Mouse (Mus musculus): ENCODE results near the gene Hgd.
"Not testable (repeated sequence)": the region's sequence is repeated elsewhere in the genome, so short reads cannot be mapped to it uniquely, and the experiment has no call there.

Hgd gene

DNA sequence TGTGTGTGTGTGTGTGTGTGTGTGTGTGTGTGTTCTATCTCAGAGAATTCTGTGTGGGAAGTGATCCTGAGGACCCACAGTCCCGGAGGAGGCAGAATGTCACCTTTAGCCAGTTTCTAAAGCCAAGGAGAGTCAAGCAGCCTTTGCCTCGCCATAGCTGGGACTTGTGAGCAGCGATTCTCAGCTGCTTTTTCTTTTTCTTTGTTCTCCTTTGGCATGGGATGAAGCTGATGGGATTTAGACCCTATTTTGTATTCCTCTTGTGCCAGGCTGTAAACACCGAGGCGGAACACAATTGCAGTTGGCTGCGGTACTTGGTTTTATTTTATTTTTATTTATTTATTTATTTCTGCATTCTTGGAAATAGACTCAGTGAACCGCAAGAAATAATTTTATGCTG lies 49.1 kb downstream of the Hgd start:
- no peak for DNase-seq (ENCODE audit: low spot score)

DNA sequence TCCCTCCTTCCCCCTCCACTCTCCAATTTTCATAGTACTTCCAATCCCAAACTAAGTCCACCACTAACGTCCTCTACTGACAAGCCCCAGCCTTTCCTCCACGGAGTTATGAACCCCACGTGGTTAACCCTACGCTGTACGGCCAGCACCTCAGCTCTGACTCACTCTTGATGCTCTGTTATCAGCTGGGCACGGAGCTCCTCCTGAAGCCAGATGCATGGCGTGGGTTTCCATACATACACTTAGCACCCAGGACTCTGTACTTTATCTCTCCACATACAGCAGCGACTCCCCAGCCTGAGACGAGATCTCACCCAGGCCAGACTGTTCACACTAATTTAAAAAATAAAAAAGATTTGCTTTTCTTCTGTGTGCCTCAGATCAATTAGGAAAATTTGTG lies 54.6 kb downstream of the Hgd start:
- no peak for DNase-seq (ENCODE audit: low spot score)

DNA sequence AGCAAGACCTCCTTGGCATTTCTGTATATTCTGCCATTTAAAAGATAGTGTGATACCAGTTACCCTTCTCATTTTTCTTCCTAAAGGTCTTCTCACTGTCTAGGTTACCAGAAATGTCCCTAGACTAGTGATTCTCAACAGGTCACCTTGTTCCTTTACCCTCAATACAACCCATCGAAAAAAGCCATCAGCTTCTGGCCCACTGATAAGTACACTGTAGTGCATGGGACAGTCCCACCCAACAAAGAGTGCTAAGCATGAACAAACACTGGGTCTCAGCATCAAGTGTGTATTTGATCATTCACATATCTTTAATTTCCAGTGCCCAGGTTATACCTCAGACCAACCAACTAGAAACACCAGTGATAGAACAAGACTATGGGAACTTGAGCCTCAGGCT lies 55.1 kb downstream of the Hgd start:
- no peak for DNase-seq (ENCODE audit: low spot score)

DNA sequence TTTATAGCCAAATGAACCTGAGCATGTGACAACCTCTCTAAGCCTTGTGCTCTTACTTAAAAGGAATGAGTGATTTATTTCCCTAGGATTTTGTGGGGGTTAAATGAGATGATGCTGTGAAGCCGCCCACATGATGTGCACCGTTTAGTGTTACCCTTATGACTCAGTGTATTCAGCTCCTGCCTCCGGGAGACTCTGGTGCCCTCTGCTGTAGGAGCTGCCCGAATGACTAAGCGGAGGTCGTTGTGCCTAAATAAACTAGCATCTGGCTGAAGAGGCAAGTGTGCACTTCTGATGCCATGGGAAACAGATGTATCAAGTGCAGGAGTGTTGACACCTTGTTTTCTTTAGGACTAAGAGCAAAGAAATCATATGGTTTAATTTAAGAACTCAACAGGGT lies 56.2 kb downstream of the Hgd start:
- no peak for DNase-seq (ENCODE audit: low spot score)

DNA sequence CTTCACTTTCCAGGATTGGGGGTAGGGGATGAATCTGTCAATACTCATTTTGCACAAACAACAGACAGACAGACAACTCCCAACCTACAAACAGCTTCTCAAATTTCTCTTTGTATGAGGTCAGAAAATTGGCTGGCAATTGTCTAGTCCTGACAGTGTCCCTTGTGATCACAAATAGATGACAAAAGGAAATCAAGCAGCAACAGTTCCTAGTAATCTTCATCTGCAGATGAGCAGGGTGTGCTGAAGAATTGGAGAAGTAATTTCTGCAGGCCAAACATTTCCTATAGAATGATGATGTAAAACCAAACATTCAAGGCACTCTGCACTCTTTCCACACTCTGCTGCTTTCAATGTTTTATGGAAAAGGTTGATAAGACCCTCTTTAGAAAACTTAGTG lies 57.8 kb downstream of the Hgd start:
- no peak for DNase-seq (ENCODE audit: low spot score)

DNA sequence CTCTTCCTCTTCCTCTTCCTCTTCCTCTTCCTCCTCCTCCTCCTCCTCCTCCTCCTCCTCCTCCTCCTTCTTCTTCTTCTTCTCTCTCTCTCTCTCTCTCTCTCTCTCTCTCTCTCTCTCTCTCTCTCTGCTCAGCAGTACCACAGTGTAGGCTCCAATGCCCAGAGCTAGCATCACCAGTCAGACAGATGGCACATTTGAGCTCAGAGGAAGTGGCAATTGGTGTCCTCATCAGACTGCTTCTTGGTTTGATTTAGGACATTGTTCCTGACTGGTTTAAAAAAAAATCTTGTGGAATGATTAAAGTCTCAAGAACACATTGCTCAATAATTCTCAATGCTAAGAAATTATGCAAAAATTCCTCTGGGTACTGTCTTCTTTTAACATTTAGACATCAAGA lies 60.6 kb downstream of the Hgd start:
- not testable (repeated sequence) for DNase-seq (ENCODE audit: low spot score)

DNA sequence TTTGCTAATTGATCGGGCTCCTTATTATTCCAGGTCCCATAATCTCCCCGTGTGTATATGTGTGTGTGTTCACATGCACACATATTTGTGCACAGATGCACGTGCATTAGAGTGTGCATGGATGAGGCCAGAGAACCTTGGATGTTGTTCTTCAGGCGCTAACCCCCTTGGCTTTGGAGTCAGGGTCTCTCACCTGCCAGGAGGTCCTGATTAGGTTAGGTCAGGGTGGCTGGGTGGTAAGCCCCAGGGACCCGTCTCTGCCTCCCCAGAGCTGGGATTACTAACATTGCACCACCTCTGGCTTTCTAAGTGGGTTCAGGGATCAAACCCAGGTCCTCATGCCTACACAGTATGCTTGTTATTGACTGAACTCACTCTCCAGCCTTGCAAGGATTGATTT lies 64.5 kb downstream of the Hgd start:
- DNase-seq (ENCODE audit: low spot score) = no peak

DNA sequence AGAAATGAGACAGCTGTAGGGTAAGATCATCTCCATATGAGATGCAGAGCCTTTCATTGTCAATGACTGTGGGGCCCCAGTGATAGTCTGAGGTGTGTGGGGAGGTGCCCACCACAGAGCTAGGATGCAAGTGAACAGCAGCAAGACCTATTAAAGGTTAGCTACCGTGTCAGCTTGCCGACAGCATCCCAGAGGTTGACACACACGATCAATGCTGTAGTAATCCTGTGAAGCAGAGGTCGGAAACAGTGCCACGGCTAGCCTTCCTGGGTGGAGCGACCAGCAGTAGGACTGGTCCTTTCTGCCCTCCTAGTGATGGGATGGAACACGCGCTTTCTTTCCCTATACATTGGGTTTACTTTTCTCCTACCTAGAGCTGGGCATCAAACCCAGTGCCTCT lies 65.3 kb downstream of the Hgd start:
- DNase-seq (ENCODE audit: low spot score) = no peak

DNA sequence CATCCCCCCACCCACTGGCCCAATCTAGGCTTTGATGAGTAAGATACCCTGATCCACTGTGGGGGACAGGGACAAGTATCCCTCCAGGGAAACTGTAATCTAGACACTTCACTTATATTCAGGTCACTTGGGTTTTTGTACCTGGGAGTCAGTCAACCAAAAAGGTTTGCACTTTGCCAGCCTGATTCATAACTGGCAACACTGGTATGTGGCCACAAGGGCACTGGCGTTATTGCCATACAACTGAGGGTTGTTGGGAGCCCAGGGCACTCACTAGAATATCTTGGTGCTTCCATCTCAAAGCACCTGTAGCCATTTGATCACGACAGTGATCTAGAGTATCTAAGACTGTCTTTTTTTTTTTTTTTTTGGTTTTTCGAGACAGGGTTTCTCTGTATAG lies 65.8 kb downstream of the Hgd start:
- no peak for DNase-seq (ENCODE audit: low spot score)

DNA sequence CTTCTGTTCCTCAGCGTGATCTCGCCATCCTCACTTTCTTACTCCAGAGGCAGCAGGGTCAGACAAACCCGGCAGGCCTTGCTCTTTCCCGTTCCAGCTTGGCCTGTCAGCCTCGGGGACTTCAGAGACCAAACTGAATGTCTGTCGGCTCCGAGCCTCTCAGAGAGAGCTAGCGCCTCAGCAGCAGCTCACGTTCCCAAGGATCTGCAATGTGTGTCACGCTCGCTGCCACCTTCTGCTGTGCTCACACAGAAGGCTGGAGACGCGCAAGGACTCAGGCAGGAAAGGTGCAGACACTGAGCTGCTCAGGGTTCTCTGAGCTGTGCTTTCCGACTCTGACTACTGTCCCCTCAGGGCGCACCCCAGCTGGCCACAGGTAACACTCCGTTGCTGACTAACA lies 67.1 kb downstream of the Hgd start:
- no peak for DNase-seq (ENCODE audit: low spot score)

DNA sequence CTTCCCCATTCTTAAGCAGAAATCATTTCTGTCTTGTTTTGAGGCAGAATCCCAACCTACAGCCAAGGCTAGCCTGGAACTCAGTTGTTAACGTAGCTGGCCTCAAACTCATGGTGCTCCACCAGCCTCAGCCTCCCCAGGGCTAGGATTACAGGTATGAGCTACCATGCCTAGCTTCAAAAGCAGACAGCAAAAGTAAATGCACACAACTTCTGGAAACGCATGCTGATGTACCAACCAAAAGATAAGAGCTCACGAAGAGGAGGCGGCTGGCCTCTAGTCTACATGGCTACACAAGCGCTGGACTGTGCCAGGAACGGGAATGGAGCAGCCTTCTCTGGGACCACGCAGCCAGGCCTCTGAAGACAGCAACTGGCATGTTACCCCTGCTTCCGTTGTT lies 68.0 kb downstream of the Hgd start:
- DNase-seq (ENCODE audit: low spot score) = no peak

DNA sequence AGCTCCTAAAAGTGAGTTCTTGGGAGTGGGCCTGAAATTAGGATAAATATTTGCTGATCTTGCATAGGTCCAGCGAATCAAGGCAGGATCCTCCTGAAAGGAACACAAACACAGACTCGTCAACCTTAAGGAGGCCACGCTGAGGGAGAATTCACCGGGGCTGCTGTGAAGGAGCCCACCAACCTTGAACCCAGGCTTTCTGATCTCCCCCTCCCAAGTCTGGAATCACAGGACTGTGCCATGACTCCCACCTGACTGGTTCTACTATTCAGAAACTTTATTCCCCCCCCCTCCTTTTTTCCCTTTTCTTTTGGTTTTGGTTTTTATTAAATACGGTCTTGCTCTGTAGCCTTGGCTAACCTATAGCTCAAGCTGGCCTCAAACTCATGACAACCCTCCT lies 69.1 kb downstream of the Hgd start:
- DNase-seq (ENCODE audit: low spot score) = no peak

DNA sequence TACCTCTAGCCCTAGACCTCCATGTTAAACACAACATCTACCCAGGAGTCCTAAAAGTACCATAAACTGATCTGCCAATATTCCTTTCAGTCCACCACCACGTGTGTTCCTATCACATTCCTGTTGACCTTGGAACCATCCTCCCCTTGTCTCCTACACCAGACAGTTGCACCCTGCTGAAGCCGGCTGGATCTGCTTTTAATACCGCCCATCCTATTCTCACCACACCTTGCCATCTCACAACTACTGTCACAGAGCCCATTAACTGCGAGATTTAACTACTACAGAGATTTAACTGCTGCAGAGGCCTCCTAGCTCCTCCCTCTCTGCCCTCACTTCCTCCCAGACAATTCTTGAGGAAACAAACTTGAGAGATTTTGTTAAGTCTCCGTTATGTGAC lies 71.5 kb downstream of the Hgd start:
- no peak for DNase-seq (ENCODE audit: low spot score)

DNA sequence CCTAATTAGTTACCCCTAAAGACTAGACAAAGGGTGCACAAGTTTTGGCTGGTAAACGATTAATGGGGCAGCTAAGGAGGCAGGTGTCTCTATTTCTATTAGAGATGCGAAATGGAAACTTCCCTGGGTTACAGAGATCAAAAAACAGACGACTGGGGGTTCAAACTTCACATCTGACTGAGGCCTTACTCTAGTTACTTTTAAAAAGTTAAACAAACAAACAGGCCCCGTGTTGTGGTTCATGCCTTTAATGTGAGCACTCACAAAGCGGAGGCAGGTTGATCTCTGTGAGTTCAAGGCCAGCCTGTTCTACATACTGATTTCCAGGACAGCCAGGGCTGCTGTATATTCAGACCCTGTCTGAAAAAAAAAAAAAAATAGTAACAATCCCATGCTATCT lies 72.7 kb downstream of the Hgd start:
- no peak for DNase-seq (ENCODE audit: low spot score)

DNA sequence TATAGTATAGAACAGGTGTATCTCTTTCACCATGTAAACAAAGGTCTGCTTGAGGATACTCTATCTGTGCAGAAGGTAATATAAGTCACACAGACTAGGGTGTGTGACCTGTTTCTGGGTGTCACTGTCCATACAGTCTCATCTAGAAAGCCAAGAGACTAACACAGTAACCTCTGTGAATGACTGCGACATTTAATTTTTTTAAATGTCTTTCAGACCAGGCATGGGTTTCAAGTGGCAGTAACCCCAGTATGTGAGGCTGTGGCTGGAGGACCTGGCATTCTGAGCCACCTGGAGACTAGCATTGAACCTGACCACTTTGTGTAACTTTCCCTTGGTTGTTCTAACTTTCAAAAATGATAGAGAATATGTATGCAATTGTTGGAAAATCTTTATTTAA lies 73.1 kb downstream of the Hgd start:
- no peak for DNase-seq (ENCODE audit: low spot score)

DNA sequence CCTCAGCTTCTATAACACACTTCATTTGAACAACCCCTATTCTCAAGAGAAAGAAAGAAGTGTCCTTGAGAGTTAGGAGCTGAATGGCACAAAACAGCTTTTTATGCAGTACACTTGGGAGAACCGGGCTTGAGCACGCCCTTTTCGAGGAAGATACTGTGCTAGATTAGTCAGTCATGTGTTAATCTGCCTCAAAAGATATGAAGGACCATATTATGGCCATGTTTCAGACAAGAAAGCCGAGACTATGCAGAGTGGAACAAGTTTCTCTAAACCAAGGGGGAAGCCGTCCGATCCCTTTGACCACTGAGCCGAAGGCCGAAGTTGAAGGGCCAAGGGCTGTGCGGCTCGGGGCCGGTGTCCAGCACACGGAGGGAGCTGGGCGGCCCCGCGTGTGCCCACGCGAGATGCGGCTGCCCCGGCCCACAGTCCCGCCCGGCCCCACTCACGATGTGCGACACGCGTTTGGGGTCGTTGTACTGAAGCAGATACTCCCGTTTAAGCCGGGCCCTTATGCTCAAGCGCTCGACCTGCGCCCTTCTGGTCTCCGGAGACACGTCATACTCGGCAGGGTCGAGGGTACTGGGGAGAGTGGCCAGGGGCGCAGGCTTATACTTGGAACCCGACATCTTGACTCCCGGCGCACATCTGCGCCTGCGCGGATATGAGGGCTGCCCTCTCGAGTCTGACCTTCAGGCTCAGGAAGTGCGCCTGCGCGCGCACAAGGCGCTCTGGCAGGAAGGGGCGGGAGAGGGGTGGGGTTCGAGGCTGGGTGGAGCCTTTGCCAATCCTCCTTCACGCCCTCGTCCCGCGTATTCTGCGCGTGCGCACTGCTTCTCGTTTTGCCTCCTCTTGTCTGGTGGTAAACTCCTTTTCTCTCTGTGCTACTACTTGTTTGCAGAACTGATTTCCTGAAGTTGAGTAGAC lies 74.0 kb downstream of the Hgd start, which contains the start of gene Ndufb4:
TSS of gene Ndufb4 (minus strand) at position 723 of the 927 bp plus-strand sequence.
- DNase-seq (ENCODE audit: low spot score) = peak; percentile 99

DNA sequence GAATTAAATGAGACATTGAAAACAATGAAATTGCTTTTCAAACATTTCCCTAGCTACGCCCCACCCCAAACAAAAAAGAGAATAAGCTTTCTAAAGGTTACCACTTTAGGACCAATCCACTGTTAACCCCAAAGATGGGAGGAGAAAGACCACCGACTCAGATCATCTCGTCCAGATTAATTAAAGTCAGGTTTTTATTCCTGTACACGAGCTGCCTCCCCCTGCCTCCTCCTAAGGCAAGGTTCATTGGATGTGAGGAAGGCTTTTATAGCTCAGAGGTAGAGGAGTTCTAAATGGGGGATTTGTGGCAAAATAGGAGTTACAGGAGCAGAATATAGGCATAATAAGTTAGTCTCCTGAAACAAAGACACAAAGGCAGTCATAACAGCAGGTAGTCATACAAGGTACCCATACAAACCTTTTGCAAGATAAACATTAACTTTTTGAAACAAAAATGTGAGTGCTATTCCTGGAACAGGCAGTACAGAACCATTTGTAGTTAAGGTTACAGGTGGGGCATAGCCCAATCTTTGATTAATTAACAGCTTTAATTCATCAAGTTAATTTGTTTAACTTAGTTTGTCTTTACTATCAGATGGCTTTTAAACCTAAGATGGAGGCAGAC lies 75.0 kb downstream of the Hgd start:
- no peak for DNase-seq (ENCODE audit: low spot score)

DNA sequence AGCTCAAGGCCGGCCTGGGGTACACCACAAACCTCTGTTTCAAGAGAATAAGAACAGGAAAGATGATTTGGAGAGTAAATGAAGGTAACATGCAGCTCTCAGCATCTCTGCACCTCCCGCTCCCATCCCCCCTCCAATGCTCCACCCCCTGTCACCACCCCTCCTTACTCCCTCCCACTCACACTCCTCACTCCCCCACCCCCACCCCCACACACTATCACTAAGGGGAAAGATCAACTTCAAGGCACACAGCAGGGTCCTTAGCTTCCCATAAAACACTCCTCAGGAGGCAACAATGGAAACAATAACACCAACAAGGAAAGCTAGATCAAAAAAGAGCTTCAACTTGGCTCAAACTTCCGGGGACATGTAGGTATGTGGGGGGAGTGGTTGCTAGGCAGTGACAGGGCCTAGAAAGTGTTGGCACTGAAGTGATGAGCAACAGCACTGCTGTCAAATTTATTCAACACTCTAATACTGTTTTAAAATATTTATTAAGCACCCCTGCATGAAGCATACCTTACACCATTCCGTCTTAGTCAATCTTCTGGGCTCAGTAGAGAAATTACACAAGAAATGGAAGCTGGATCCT lies 75.9 kb downstream of the Hgd start:
- no peak for DNase-seq (ENCODE audit: low spot score)

DNA sequence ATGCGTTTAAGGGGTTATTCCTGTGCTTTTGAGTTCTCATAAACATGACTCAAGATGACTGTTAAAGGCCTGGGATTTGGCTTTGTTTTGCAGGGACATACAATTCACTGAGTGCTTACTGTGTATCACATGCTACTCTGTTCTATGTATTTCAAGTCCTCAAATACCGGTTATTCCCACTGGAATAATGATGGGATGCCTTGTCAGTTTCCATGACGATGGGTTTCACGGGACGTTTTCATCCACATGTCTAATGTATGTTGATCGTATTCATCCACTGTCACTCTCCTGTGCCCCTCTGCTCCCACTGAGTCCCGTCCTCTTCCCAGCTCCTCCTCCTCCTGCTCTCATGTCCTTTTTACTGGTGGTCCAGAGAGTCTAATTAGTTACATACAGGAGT lies 76.8 kb downstream of the Hgd start:
- no peak for DNase-seq (ENCODE audit: low spot score)

DNA sequence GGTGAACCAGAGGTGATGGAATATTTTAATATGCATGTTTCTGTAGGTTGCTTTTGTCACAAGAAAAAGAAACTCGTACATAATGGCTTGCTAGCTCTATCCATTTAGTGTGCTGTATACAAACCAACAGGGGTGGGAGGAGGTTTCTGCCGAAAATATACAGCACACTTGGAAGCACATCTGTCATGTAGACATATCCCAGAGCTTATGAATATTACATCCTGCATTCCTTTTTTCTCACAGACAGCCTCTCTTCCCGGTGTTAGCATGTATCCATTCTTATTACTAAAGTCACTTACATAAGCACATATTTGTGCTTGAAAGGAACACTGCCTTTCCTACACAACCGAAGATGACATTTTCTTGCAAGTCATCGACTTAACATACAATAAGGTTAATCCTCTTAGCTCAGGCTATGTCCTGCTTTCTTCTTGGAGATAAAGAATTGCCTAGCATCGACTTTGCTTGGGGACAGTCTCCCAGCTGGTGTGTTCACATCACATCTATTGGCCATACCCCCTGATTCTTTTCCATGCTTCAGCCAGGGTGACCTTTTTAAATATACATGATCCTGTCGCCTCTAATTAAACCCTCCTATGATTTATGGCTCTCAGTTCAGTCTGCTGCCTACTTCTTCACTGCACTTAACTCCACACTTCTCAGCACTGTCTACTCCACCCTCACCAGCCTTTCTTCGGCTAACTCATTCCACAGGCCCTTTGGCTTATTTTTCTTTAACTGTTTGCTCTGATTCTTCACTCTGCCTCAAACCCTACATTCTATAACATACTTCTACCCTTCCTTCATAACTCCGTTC lies 83.9 kb downstream of the Hgd start:
- DNase-seq (ENCODE audit: low spot score) = no peak

DNA sequence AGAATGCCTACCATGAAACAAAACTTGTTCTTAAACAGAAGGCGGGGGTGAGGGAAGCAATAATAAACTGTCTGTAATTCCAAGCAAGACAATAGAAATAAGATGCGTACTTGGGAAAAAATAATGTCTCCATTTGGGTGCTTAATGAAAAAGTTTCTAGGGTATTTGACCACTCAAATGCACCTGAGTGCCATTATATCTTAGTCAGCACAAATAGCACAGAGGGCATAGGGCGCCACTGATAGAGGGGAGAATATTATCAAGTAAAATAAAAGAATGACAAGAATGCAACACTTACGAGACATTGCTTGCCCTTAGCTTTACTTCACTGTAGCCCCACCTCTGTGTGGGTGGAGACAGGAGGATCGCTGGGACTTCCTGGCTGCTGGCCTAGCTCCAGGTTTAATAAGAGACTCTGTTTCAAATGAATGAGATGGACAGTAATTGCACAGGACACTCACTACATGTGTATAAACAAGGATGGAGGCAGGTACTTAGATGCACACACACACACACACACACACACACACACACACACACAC lies 85.5 kb downstream of the Hgd start:
- no peak for DNase-seq (ENCODE audit: low spot score)

DNA sequence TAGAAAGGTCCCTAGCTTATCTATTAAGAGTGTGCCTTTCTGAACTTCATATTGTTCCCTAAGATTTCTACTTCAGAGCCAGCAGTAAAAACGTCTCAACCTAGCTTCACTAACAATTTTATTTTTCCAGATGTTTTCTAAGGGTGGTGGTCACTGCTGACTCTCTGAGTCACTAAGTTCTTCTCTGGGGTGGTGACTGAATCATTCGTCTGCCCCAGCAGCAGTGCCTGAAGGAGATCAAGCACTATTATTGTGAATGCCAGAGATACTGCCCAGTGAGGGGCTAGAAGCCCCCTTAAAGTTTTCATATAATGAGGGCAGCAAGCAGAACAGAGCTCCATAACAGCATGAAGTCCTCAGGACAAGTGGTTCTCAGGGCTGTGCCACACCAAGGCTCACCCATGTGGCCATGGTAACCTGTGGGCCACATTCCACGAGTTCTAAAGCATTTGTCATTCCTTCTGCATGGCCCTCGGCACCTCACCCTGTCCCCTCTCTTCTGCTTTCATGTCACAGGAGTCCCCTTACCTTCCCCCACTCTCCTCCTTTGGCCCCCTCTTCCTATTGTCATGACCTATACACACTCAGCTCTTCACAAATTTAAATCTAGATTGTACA lies 90.8 kb downstream of the Hgd start:
- no peak for DNase-seq (ENCODE audit: low spot score)
